In the genomic region with DNA sequence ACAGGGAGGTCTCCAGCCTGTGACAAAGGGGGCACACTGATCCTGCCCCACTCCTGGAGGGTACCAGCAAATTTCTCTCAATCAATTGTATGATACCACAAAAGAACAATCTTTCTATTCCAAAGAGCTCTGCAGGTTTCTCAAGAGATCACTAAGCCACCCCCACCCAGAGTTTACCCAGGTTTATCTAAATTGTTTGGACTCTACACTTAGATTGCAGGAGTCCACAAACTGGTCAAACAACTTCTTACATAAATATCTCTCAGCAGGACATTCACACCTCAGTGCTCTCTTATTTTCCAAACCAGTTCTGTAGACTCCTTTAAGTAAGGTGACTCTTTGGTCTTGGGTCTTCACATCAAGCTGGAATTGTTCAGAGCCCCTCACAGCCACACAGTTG, we compare ENCODE assay signal across 22 mouse cellular contexts. TPM values are rescaled to one million over a fixed set of nuclear protein-coding genes. Genes with fewer than 3 reads are reported as not detected.
DNase-seq lines count a peak whose midpoint lies in the region; ATAC-seq and TF ChIP-seq lines count a peak whose summit lies in the region.
"Had no signal": no experiment of that assay in that cellular context is flagged by ENCODE, and none has a peak within 500 bp of the region (broad histone marks: within the 10 kb centered on the region; RNA-seq: fewer than 3 reads in every experiment).

Gene Ces1e (minus strand): TSS at position 174 of the 400 bp plus-strand sequence.

- no peak within 1 kb of the TSS for H3K9ac ChIP-seq in kidney, embryonic 14.5 days (ENCODE audit: low read depth, low read length)
- no peak within 1 kb of the TSS for H3K9ac ChIP-seq in lung, postnatal 0 days (replicated peaks; ENCODE audit: low read depth)
- no peak within 1 kb of the TSS for H3K9ac ChIP-seq in midbrain, embryonic 11.5 days (ENCODE audit: low read length)
- H3K9ac ChIP-seq: embryonic facial prominence, embryonic 12.5 days; hindbrain, embryonic 14.5 days; limb, embryonic 13.5 days had no signal

- H3K27me3 ChIP-seq in kidney, embryonic 14.5 days (ENCODE audit: control insufficient read depth, insufficient read depth, low read length), result no peaks in the 10 kb centered on the region
- H3K27me3 ChIP-seq in lung, postnatal 0 days (replicated peaks; ENCODE audit: insufficient read depth, low read length), result no peaks in the 10 kb centered on the region
- no peaks in the 10 kb centered on the region for H3K27me3 ChIP-seq in midbrain, embryonic 11.5 days (ENCODE audit: control insufficient read depth, insufficient read depth, low read length)
- H3K27me3 ChIP-seq: embryonic facial prominence, embryonic 12.5 days; limb, embryonic 13.5 days had no signal

- H3K4me2 ChIP-seq in kidney, embryonic 14.5 days (replicated peaks; ENCODE audit: low read depth, low read length), result no peak within 1 kb of the TSS
- peak within 1 kb of the TSS; percentile 42 for H3K4me2 ChIP-seq in lung, postnatal 0 days (replicated peaks; ENCODE audit: low read depth, low read length)
- H3K4me2 ChIP-seq in midbrain, embryonic 11.5 days, result no peak within 1 kb of the TSS
- H3K4me2 ChIP-seq: embryonic facial prominence, embryonic 12.5 days; hindbrain, embryonic 14.5 days; limb, embryonic 13.5 days had no signal

- H3K36me3 ChIP-seq in kidney, embryonic 14.5 days (ENCODE audit: control insufficient read depth, insufficient read depth, low read length), result no peaks in the 10 kb centered on the region
- H3K36me3 ChIP-seq in lung, postnatal 0 days (ENCODE audit: insufficient read depth, low read length), result no peaks in the 10 kb centered on the region
- no peaks in the 10 kb centered on the region for H3K36me3 ChIP-seq in midbrain, embryonic 11.5 days (ENCODE audit: control insufficient read depth, insufficient read depth, low read length)
- H3K36me3 ChIP-seq: embryonic facial prominence, embryonic 12.5 days; limb, embryonic 13.5 days had no signal

- no peak within 1 kb of the TSS for H3K4me3 ChIP-seq in kidney, embryonic 14.5 days (ENCODE audit: low read length)
- H3K4me3 ChIP-seq in lung, postnatal 0 days (ENCODE audit: low read depth, low read length), result no peak within 1 kb of the TSS
- H3K4me3 ChIP-seq in midbrain, embryonic 11.5 days (ENCODE audit: low read depth, low read length), result no peak within 1 kb of the TSS
- H3K4me3 ChIP-seq: embryonic facial prominence, embryonic 12.5 days; heart, adult 2 months; limb, embryonic 13.5 days had no signal

- no peak for TF ChIP-seq CTCF in lung, postnatal 0 days (IDR thresholded peaks at IDR 0.05)

- peak; percentile 53 to 72 for DNase-seq in kidney, adult 8-10 months
- peak; percentile 6 to 16 for DNase-seq in urinary bladder, adult 18-20 months (ENCODE audit: low spot score in 2 of 2)
- no peak for DNase-seq in urinary bladder, adult 2 months (ENCODE audit: low spot score)
- peak; percentile 76 for DNase-seq in lung, postnatal 0 days (ENCODE audit: low spot score)
- DNase-seq in yolk sac, embryonic 10.5 days (ENCODE audit: low spot score), result peak; percentile 18
- no peak for DNase-seq in adrenal gland, postnatal 14 days
- no peak for DNase-seq in midbrain, embryonic 11.5 days (ENCODE audit: low spot score, missing footprints)
- DNase-seq: B cell, adult 2 months; cerebellum, postnatal 25 days; heart, adult 2 months; thymus, postnatal 36 days had no signal

- no peaks in the 10 kb centered on the region for H3K4me1 ChIP-seq in kidney, embryonic 14.5 days (ENCODE audit: control insufficient read depth, insufficient read depth, low read length)
- no peaks in the 10 kb centered on the region for H3K4me1 ChIP-seq in lung, postnatal 0 days (ENCODE audit: insufficient read depth, low read depth, low read length)
- H3K4me1 ChIP-seq in midbrain, embryonic 11.5 days (ENCODE audit: control insufficient read depth, insufficient read depth, low read length), result no peaks in the 10 kb centered on the region
- H3K4me1 ChIP-seq: embryonic facial prominence, embryonic 12.5 days; limb, embryonic 13.5 days had no signal

- no peak for ATAC-seq in kidney, embryonic 14.5 days (ENCODE audit: low FRiP score, low TSS enrichment)
- peak; percentile 89 for ATAC-seq in lung, postnatal 0 days
- no peak for ATAC-seq in midbrain, embryonic 11.5 days (ENCODE audit: low FRiP score)
- ATAC-seq: Patski had no signal

- TF ChIP-seq EP300 in lung, postnatal 0 days (IDR thresholded peaks at IDR 0.05), result 0 out of 2 replicates have a peak, but pooled peaks have one; percentile 23

- H3K27ac ChIP-seq in kidney, embryonic 14.5 days (ENCODE audit: low read depth, low read length), result no peak within 1 kb of the TSS
- H3K27ac ChIP-seq in lung, postnatal 0 days (ENCODE audit: low read length), result peak within 1 kb of the TSS; percentile 79
- no peak within 1 kb of the TSS for H3K27ac ChIP-seq in midbrain, embryonic 11.5 days (ENCODE audit: low read depth, low read length)
- H3K27ac ChIP-seq: embryonic facial prominence, embryonic 12.5 days; heart, adult 2 months; hindbrain, embryonic 14.5 days; limb, embryonic 13.5 days had no signal

- no peaks in the 10 kb centered on the region for H3K9me3 ChIP-seq in kidney, embryonic 14.5 days (ENCODE audit: control insufficient read depth, low read length)
- H3K9me3 ChIP-seq in lung, postnatal 0 days (ENCODE audit: low read length), result no peaks in the 10 kb centered on the region
- no peaks in the 10 kb centered on the region for H3K9me3 ChIP-seq in midbrain, embryonic 11.5 days (ENCODE audit: control insufficient read depth, low read length)
- H3K9me3 ChIP-seq: embryonic facial prominence, embryonic 12.5 days; limb, embryonic 13.5 days had no signal

RNA-seq across cellular contexts. Expression of gene Ces1e, which starts in this region (rescaled TPM):
- polyA plus RNA-seq in kidney, embryonic 14.5 days (2014; fragmentation: Nextera tagmentation; extraction: Ambion mirVana), result not detected in 2 replicates
- polyA plus RNA-seq in urinary bladder, adult 2 months (2012; rRNA removed), result 0.15 TPM in 1 of 2 replicates, not detected in the other
- polyA plus RNA-seq in lung, postnatal 0 days (2015; fragmentation: Nextera tagmentation; extraction: Ambion mirVana), result 2.7 and 3.8 TPM in 2 replicates
- 1.8 TPM in 1 of 2 replicates, not detected in the other for total RNA-seq in adrenal gland, postnatal 14 days (2021)
- polyA plus RNA-seq in midbrain, embryonic 11.5 days (2014; fragmentation: Nextera tagmentation; extraction: Ambion mirVana), result not detected in 2 replicates
- total RNA-seq: layer of hippocampus, adult 18-20 months; left cerebral cortex, adult 18-20 months; megakaryocyte, adult 5-6 weeks; midbrain, postnatal 0 days had no signal
- polyA plus RNA-seq: embryonic facial prominence, embryonic 12.5 days; hindbrain, embryonic 14.5 days; limb, embryonic 13.5 days; midbrain, postnatal 0 days; neural tube, embryonic 14.5 days; Patski; testis, adult 2 months had no signal

Comparison
In these comparisons a context has a peak if more than half of its experiments do, and no peak if none do; other contexts are left out.
1. DNase-seq: peak in kidney, adult 8-10 months (2 of 2), urinary bladder, adult 18-20 months (2 of 2), lung, postnatal 0 days (single experiment) and yolk sac, embryonic 10.5 days (single experiment); none in urinary bladder, adult 2 months (single experiment), adrenal gland, postnatal 14 days (single experiment) and midbrain, embryonic 11.5 days (single experiment).